Mouse (Mus musculus): ENCODE results near the gene Gpalpp1. TPM values are rescaled to one million over a fixed set of nuclear protein-coding genes. Genes with fewer than 3 reads are reported as not detected.
A peak's percentile ranks its signal among the peaks of the same experiment; 100 is the strongest.

The Gpalpp1 gene
- total RNA-seq (2017): 19.2 to 34.3 TPM (median 30.5 TPM) in 3 replicates

GRCm38 (mm10) chr14:76110396-76111221 lies at the start of gene Gpalpp1, which contains the start of gene Nufip1:
TSS of gene Gpalpp1 (minus strand) at chr14:76110760.
TSS of gene Nufip1 (plus strand) at chr14:76110891.
- ATAC-seq (replicated peaks; ENCODE audit: insufficient number of reproducible peaks, low FRiP score, low TSS enrichment, poor library complexity, severe bottlenecking): peak; percentile 99

GRCm38 (mm10) chr14:76158192-76158785 lies 47.7 kb upstream of the Gpalpp1 start:
- ATAC-seq (replicated peaks; ENCODE audit: insufficient number of reproducible peaks, low FRiP score, low TSS enrichment, poor library complexity, severe bottlenecking): no peak

GRCm38 (mm10) chr14:76153828-76154227 lies 43.3 kb upstream of the Gpalpp1 start:
- ATAC-seq (replicated peaks; ENCODE audit: insufficient number of reproducible peaks, low FRiP score, low TSS enrichment, poor library complexity, severe bottlenecking): no peak

DNA sequence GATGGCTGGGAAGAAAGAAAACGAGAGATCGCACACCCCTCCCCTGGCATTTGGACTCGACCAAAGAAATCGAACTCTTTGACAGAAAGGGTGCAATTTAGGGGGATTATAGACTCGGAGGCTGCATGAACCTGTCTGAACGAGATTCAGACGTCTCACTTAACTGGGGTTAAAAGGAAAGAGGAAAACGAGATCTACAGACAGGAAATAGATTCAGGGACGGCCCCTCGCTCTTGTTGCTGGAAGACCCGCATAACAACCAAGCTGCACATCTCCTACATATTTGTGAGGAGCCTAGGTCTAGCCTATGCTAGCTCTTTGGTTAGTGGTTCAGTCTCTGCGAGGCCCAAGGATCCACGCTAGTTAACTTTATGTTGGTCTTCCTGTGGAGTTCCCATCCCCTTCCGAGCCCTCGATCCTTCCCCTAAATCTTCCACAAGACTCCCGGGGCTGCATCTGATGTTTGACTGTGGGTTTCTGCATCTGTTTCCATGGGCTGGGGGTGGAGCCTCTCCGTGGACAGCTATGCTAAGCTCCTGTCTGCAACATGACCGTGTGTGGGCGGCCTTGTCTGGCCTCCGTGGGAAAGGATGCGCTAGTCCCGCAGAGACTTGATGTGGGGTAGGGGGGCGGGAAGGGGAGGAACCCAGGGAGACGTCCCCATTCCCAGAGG lies 42.6 kb upstream of the Gpalpp1 start:
- no peak for ATAC-seq (replicated peaks; ENCODE audit: insufficient number of reproducible peaks, low FRiP score, low TSS enrichment, poor library complexity, severe bottlenecking)

GRCm38 (mm10) chr14:76152162-76153002 lies 41.8 kb upstream of the Gpalpp1 start:
- peak; percentile 90 for ATAC-seq (replicated peaks; ENCODE audit: insufficient number of reproducible peaks, low FRiP score, low TSS enrichment, poor library complexity, severe bottlenecking)

- ATAC-seq (replicated peaks; ENCODE audit: insufficient number of reproducible peaks, low FRiP score, low TSS enrichment, poor library complexity, severe bottlenecking): no peak
Observed at GRCm38 (mm10) chr14:76151820-76152161, 41.2 kb upstream of the Gpalpp1 start.

GRCm38 (mm10) chr14:76151011-76151410 lies 40.5 kb upstream of the Gpalpp1 start:
- ATAC-seq (replicated peaks; ENCODE audit: insufficient number of reproducible peaks, low FRiP score, low TSS enrichment, poor library complexity, severe bottlenecking): no peak

- no peak for ATAC-seq (replicated peaks; ENCODE audit: insufficient number of reproducible peaks, low FRiP score, low TSS enrichment, poor library complexity, severe bottlenecking)
Observed at GRCm38 (mm10) chr14:76150499-76150898, 39.9 kb upstream of the Gpalpp1 start.

- no peak for ATAC-seq (replicated peaks; ENCODE audit: insufficient number of reproducible peaks, low FRiP score, low TSS enrichment, poor library complexity, severe bottlenecking)
Observed at GRCm38 (mm10) chr14:76149531-76150179, 39.1 kb upstream of the Gpalpp1 start.

- no peak for ATAC-seq (replicated peaks; ENCODE audit: insufficient number of reproducible peaks, low FRiP score, low TSS enrichment, poor library complexity, severe bottlenecking)
Observed at GRCm38 (mm10) chr14:76148294-76148693, 37.7 kb upstream of the Gpalpp1 start.

DNA sequence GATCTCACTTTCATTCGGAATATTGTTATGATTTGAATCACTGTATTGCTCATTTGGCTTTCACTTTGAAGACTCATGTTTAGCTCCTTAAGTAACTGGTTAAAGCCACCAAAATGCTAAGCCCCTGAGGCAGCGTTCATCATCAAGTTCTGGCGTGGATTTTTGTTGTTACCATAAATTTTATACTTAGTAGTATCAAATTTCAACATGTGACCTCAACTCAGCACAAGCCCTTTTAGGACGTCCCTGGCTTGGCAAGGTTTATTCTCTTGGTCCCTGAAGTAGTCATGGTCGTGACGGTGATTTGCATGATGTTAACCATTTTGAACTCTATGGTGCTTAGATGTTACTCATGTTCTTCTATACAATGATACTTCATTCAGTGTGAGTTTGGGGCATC lies 36.5 kb upstream of the Gpalpp1 start:
- ATAC-seq (replicated peaks; ENCODE audit: insufficient number of reproducible peaks, low FRiP score, low TSS enrichment, poor library complexity, severe bottlenecking): no peak

DNA sequence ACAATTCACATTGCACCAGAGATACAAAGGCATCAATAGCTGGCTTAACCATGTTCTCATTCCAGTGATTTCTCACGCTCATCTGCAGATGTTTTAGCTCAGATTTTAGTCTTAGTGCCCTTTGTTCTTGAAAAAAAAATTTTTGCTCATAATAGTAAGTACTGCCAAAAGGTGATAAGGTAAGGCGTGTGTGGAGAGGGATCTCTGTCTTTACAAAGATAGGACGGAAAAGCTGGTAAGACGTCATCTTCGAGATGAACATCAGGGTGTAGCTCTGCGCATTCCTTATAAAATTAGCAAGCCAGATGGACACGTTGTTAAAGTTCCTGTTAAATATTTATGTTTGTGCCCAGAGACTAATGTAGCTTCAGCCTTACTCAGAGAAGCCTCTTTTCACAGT lies 35.3 kb upstream of the Gpalpp1 start:
- ATAC-seq (replicated peaks; ENCODE audit: insufficient number of reproducible peaks, low FRiP score, low TSS enrichment, poor library complexity, severe bottlenecking): no peak

- no peak for ATAC-seq (replicated peaks; ENCODE audit: insufficient number of reproducible peaks, low FRiP score, low TSS enrichment, poor library complexity, severe bottlenecking)
Observed at GRCm38 (mm10) chr14:76145248-76145647, 34.7 kb upstream of the Gpalpp1 start.

DNA sequence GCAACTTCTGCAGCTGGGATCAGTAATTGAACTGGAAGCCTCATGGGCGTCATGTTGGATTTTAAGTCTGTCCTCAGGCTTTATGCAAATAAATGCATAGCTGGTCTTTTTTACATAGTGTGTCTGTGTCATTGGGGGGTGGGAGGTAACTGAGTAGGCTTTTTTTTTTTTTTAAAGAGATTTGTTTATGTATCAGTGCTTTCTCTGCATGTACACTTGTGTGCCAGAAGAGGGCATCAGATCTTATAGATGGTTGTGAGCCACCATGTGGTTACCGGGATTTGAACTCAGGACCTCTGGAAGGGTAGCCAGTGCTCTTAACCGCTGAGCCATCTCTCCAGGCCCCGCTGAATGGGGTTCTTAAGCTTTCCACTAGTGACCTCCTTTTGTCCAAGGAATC lies 24.4 kb upstream of the Gpalpp1 start:
- no peak for ATAC-seq (replicated peaks; ENCODE audit: insufficient number of reproducible peaks, low FRiP score, low TSS enrichment, poor library complexity, severe bottlenecking)

- no peak for ATAC-seq (replicated peaks; ENCODE audit: insufficient number of reproducible peaks, low FRiP score, low TSS enrichment, poor library complexity, severe bottlenecking)
Observed at GRCm38 (mm10) chr14:76128174-76128573, 17.6 kb upstream of the Gpalpp1 start.

DNA sequence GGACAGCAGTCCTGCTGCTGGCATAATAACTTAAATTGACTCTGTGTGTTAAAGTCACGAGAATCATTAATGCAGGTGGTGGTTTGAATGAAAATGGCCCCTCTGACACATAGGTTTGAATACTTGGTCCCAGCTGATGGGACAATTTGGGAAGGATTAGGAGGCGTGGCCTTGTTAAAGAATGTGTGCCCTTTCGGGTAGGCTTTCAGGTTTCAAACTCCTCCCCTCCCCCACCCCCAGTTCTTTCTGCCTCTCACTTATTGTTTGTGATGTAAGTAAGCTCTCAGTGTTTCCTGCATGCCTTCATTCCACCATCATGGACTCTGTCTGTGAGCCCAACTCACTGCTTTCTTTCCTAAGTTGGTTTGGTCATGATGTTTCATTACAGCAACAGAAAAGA lies 16.8 kb upstream of the Gpalpp1 start:
- no peak for ATAC-seq (replicated peaks; ENCODE audit: insufficient number of reproducible peaks, low FRiP score, low TSS enrichment, poor library complexity, severe bottlenecking)

DNA sequence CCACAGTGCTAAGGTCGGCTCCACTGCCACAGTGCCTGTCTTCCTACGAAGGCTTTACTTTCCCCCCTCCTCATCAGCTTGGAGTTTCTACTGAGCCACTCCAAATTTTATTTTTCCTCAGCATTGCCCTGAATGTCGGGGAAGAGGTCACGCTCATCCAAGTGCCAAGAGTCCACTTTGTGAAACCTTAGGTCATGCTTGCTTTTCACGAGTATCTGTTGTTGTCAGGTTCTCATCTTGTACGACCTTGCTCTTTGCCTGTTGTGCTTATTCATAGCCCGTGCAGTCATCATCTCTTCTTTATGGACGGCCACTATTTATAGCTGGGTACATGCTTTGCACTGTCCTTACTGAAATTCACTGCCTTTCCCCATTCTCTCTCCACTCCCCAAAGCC lies 12.1 kb upstream of the Gpalpp1 start:
- ATAC-seq (replicated peaks; ENCODE audit: insufficient number of reproducible peaks, low FRiP score, low TSS enrichment, poor library complexity, severe bottlenecking): no peak

GRCm38 (mm10) chr14:76121901-76122662 lies 11.5 kb upstream of the Gpalpp1 start:
- ATAC-seq (replicated peaks; ENCODE audit: insufficient number of reproducible peaks, low FRiP score, low TSS enrichment, poor library complexity, severe bottlenecking): no peak
